Mouse (Mus musculus) thymus, adult 2 months (tissue): ENCODE data around the gene Elf1.

Experiments
- CTCF ChIP-seq: fragments of 200-500 bp; IDR thresholded peaks from 2 replicates; pipeline ENCODE4 v1.5.1; 2012; ENCODE audit warnings: mild to moderate bottlenecking, control low read depth, low read length, moderate library complexity, borderline replicate concordance; ENCODE audit not compliant: control insufficient read depth, poor library complexity, insufficient read depth; ENCODE audit errors: extremely low read depth
- POLR2A ChIP-seq: fragments of 200-500 bp; IDR thresholded peaks from 2 replicates; pipeline ENCODE4 v1.6.1; 2012; ENCODE audit warnings: mild to moderate bottlenecking, low read length, control low read depth, moderate library complexity; ENCODE audit not compliant: control insufficient read depth, poor library complexity, insufficient read depth; ENCODE audit errors: extremely low read depth

- TF ChIP-seq CTCF: no peak
- TF ChIP-seq POLR2A: no peak
These were observed 46.7 kb downstream of the Elf1 start for GRCm38 (mm10) chr14:79527704-79528103.
